Mouse (Mus musculus) intestine, postnatal 0 days (tissue): Measurements from ENCODE around the gene Slc17a4. TPM values are rescaled to one million over a fixed set of nuclear protein-coding genes. Genes with fewer than 3 reads are reported as not detected.

ENCODE experiments used
- ATAC-seq: fragments of 200-750 bp; cut with Nextera tagmentation; 2 replicates; pipeline ENCODE4 v1.8.0; 2017; ENCODE audit warnings: mild to moderate bottlenecking, moderate TSS enrichment, moderate library complexity
- H3K27ac ChIP-seq: fragments of 300-500 bp; sonication (generic); 2 replicates; pipeline ENCODE4 v1.5.1; 2014; ENCODE audit warnings: mild to moderate bottlenecking, low read depth, low read length, moderate library complexity
- H3K27me3 ChIP-seq: fragments of 300-500 bp; sonication (generic); replicated peaks from 2 replicates; pipeline ENCODE4 v1.6.1; 2014; ENCODE audit warnings: low read length, mixed read lengths; ENCODE audit not compliant: control insufficient read depth, insufficient read depth
- H3K36me3 ChIP-seq: fragments of 300-500 bp; sonication (generic); 2 replicates; pipeline ENCODE4 v1.6.1; 2014; ENCODE audit warnings: mild to moderate bottlenecking, moderate library complexity; ENCODE audit not compliant: control insufficient read depth, insufficient read depth
- H3K4me1 ChIP-seq: fragments of 300-500 bp; sonication (generic); replicated peaks from 2 replicates; pipeline ENCODE4 v1.6.1; 2014; ENCODE audit warnings: antibody characterized with exemption, low read length, mixed read lengths; ENCODE audit not compliant: control insufficient read depth, insufficient read depth
- H3K4me2 ChIP-seq: fragments of 300-500 bp; sonication (generic); replicated peaks from 2 replicates; pipeline ENCODE4 v1.6.1; 2014; ENCODE audit warnings: low read depth, mild to moderate bottlenecking, moderate library complexity
- H3K4me3 ChIP-seq: fragments of 300-500 bp; sonication (generic); 2 replicates; pipeline ENCODE4 v1.5.1; 2014; ENCODE audit warnings: low read depth, low read length
- H3K9ac ChIP-seq: fragments of 300-500 bp; sonication (generic); 2 replicates; pipeline ENCODE4 v1.6.1; 2014; ENCODE audit warnings: mild to moderate bottlenecking, low read depth, low read length
- H3K9me3 ChIP-seq: fragments of 300-500 bp; sonication (generic); 2 replicates; pipeline ENCODE4 v1.6.1; 2016; ENCODE audit warnings: mixed run types; ENCODE audit not compliant: control insufficient read depth
- CTCF ChIP-seq: sonication (generic); IDR thresholded peaks from 2 replicates; pipeline ENCODE4 v1.5.1; 2016; ENCODE audit warnings: low read depth, mild to moderate bottlenecking, control low read depth, antibody characterized with exemption, moderate library complexity
- WGBS: fragments of 180-500 bp; shearing (Covaris S2); extraction: QIAGEN DNeasy Blood & Tissue Kit; methylation state at CpG from one replicate; pipeline ENCODE4 v1.1.7; 2014; 5-methylcytosine and 5-hydroxymethylcytosine counted together
- polyA plus RNA-seq: library from polyadenylated mRNA; unstranded; fragments of >200 nt; fragmentation: Nextera tagmentation; extraction: Ambion mirVana; gene quantifications from 2 replicates; pipeline ENCODE4 v1.2.1, GENCODE M21; 2015

Slc17a4 gene
- polyA plus RNA-seq, 1 experiment from 2014 or later, result 31.3 TPM

DNA sequence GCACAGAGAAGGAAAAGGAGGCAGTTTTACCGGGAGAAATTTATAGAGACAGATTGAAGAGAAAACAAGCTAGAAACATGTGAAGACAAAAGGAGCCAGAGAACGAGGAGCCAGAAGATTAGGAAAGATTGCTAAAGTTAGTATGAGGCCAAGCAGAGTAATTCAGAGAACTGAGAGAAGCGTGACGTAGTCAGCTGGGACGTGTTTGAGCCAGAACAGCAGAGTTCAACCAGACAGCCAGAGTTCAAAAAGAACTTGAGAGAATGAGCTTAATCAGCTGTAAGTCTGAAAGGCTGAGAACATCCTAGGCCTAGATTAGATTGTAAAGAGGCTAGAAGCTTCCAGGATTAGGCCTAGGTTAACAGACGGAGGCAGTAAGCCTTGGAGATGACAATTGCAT lies 25.5 kb upstream of the Slc17a4 start:
- Histone ChIP-seq H3K27ac (no peak overlapping the region), H3K4me1 (no peaks in the 10 kb centered on the region), H3K9me3 (no peaks in the 10 kb centered on the region), H3K4me3 (no peak overlapping the region), H3K9ac (no peak overlapping the region), H3K27me3 (no peaks in the 10 kb centered on the region), H3K36me3 (no peaks in the 10 kb centered on the region), H3K4me2 (no peak overlapping the region)
- WGBS, result 60% methylated on average over 6 of the region's 6 CpGs
- no peak for TF ChIP-seq CTCF
- ATAC-seq, result no peak

DNA sequence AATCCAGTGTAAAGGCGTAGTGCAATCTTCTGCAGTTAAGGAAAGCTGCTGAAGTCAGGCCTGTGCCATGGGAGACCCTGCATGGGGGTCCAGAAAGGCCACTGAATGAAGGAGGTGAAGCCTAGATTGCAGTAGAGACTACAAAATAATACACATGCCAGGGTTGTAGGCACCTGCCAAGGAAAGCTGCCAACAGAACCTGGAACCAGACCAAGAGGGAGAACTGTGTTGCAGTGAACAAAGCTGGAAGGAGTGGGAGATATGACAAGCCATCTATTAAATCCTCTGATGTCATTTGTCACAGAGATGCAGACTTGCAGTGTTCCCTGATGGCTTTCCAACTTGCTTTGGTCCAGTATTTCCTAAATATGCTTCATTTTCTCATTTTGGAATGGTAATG lies 23.9 kb upstream of the Slc17a4 start:
- Histone ChIP-seq H3K27ac (no peak overlapping the region), H3K9ac (no peak overlapping the region), H3K4me3 (no peak overlapping the region), H3K27me3 (no peaks in the 10 kb centered on the region), H3K9me3 (no peaks in the 10 kb centered on the region), H3K4me1 (no peaks in the 10 kb centered on the region), H3K4me2 (no peak overlapping the region), H3K36me3 (no peaks in the 10 kb centered on the region)
- no peak for ATAC-seq
- no peak for TF ChIP-seq CTCF
- 90% methylated on average over 1 of the region's 1 CpGs for WGBS

DNA sequence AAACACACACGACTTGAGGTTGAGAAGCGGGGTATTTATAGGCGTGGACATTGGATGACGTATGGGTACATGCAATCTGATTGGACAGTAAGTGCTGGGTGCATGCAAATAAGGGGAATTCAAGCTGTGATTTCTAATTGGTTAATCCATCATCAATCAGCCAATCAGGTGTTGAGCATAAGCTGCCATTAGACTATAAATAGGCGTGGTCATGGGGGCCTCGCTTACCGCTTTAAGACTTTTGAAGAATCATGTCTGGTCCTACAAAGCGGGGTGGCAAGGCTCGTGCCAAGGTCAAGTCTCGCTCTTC lies 19.4 kb upstream of the Slc17a4 start, which contains the start of gene Hist1h2aa:
TSS of gene Hist1h2aa (plus strand) at position 252 of the 310 bp plus-strand sequence.
- Histone ChIP-seq H3K9ac (no peak within 1 kb of the TSS), H3K4me3 (no peak within 1 kb of the TSS), H3K27me3 (no peaks in the 10 kb centered on the region), H3K9me3 (no peaks in the 10 kb centered on the region), H3K4me2 (no peak within 1 kb of the TSS), H3K4me1 (0 out of 2 replicates have a peak, but pooled peaks cover 4% of the 10 kb centered on the region), H3K36me3 (no peaks in the 10 kb centered on the region), H3K27ac (no peak within 1 kb of the TSS)
- 90% methylated on average over 10 of the region's 10 CpGs for WGBS
- ATAC-seq, result no peak
- TF ChIP-seq CTCF, result no peak

DNA sequence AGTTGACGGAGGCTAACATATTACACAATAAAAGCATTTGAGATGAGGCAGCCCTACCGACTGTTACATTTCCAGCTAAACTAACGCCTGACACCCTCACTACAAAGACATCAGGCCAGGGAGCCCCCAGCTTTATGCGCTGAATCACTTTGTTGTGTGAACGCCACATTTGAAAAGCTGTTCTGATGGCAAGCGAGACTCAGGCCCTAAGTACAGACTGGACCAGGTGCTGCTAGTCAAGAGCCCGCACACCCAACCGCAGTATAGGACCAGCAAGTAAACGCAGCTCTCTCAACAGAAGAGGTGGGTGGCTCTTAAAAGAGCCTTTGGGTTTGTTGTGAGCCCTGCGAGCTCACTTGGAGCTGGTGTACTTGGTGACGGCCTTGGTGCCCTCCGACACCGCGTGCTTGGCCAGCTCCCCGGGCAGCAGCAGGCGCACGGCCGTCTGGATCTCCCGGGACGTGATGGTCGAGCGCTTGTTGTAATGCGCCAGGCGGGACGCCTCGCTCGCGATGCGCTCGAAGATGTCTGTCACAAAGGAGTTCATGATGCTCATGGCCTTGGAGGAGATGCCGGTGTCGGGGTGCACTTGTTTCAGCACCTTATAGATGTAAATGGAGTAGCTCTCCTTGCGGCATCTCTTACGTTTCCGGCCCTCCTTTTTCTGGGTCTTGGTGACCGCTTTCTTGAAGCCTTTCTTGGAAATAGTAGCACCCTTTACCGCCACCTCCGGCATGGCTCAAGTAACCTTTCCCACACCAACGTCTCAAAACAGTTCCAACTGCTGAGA lies 18.8 kb upstream of the Slc17a4 start, which contains the start of gene Hist1h2ba:
TSS of gene Hist1h2ba (minus strand) at position 736 of the 790 bp plus-strand sequence.
- no peaks in the 10 kb centered on the region for H3K27me3 ChIP-seq
- no peaks in the 10 kb centered on the region for H3K9me3 ChIP-seq
- H3K4me2 ChIP-seq, result no peak within 1 kb of the TSS
- TF ChIP-seq CTCF, result no peak
- H3K27ac ChIP-seq, result no peak within 1 kb of the TSS
- H3K4me3 ChIP-seq, result no peak within 1 kb of the TSS
- no peak within 1 kb of the TSS for H3K9ac ChIP-seq
- no peaks in the 10 kb centered on the region for H3K36me3 ChIP-seq
- H3K4me1 ChIP-seq, result 0 out of 2 replicates have a peak, but pooled peaks cover 4% of the 10 kb centered on the region
- 94% methylated on average over 35 of the region's 39 CpGs for WGBS
- no peak for ATAC-seq

DNA sequence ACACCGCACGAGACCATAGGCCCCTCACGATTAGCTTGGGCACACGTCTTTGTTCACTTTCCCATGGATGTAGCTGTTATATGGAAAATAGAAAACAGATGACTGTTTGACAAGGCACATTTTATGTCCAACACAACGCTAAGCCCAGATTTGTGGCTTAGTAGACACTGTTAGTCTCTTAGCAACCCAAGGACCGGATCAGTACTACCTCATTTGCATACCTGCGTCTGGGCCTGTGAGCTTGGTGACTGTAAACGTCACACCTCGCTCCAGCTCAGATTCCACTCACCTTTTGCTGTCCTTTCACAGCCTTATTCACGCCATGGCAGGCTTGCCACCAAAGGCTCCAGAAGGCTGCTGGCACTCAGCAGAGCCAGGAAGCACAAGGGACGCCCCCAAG lies 16.1 kb upstream of the Slc17a4 start:
- H3K4me3 ChIP-seq, result no peak overlapping the region
- TF ChIP-seq CTCF, result no peak
- peak overlapping the region; percentile 41; the same call in 1 of the 2 replicates for H3K4me2 ChIP-seq
- H3K4me1 ChIP-seq, result 0 out of 2 replicates have a peak, but pooled peaks cover 4% of the 10 kb centered on the region
- H3K9me3 ChIP-seq, result no peaks in the 10 kb centered on the region
- peak; percentile 45 for ATAC-seq
- H3K9ac ChIP-seq, result no peak overlapping the region
- 63% methylated on average over 11 of the region's 11 CpGs for WGBS
- no peaks in the 10 kb centered on the region for H3K27me3 ChIP-seq
- no peaks in the 10 kb centered on the region for H3K36me3 ChIP-seq
- H3K27ac ChIP-seq, result no peak overlapping the region

DNA sequence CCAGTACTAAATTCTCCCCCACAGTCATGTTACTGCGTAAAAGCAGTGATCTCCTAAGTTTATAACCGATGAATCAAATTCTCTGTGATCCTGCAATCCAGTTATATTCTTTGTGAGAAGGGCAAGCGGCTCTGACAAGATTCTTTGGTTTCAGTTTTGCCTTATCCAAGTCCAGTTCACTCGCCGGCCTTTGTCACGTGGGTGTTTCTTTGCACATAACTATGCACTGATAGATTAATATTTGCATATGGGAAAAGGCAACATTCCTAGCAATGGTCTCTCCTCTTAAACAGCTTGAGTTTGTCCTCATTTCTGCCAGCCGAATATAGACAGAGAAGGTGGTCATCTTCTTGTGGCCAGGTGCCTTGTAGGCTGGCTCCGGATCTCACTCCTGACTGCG lies 15.7 kb upstream of the Slc17a4 start:
- H3K27ac ChIP-seq, result no peak overlapping the region
- no peaks in the 10 kb centered on the region for H3K36me3 ChIP-seq
- peak; percentile 58; the same call in 1 of the 2 replicates for ATAC-seq
- H3K4me1 ChIP-seq, result 0 out of 2 replicates have a peak, but pooled peaks cover 4% of the 10 kb centered on the region
- no peak overlapping the region for H3K9ac ChIP-seq
- H3K27me3 ChIP-seq, result no peaks in the 10 kb centered on the region
- TF ChIP-seq CTCF, result no peak
- no peaks in the 10 kb centered on the region for H3K9me3 ChIP-seq
- peak overlapping the region; percentile 41; the same call in 1 of the 2 replicates for H3K4me2 ChIP-seq
- no peak overlapping the region for H3K4me3 ChIP-seq
- 66% methylated on average over 9 of the region's 9 CpGs for WGBS
